Mouse (Mus musculus) forebrain, embryonic 11.5 days (tissue): ENCODE measurements around the gene Wdr75. TPM values are rescaled to one million over a fixed set of nuclear protein-coding genes. Genes with fewer than 3 reads are reported as not detected.

Experiments used
- polyA plus RNA-seq: library from polyadenylated mRNA; unstranded; fragments of >200 nt; fragmentation: Nextera tagmentation; extraction: Ambion mirVana; gene quantifications from 2 replicates; pipeline ENCODE4 v1.2.1, GENCODE M21; 2014

Gene Wdr75
- polyA plus RNA-seq, 1 experiment from 2014 or later: 82.3 TPM

Other genes starting within 250 kb of the Wdr75 start
- gene Gm5269, start 95.1 kb downstream of the Wdr75 start, polyA plus RNA-seq: not detected in 2 replicates
- gene Slc40a1, start 131.4 kb downstream of the Wdr75 start, polyA plus RNA-seq: 13.8 and 19.7 TPM in 2 replicates